Mouse (Mus musculus) liver, adult 2 months (tissue): Measurements from ENCODE around the gene Kif1bp.

Source experiments
- CTCF ChIP-seq: fragments of 200-500 bp; IDR thresholded peaks from 2 replicates; pipeline ENCODE4 v1.5.1; 2011; ENCODE audit warnings: low read depth, low read length, control low read depth
- POLR2A ChIP-seq: fragments of 200-500 bp; IDR thresholded peaks from 2 replicates; pipeline ENCODE4 v1.6.1; 2011; ENCODE audit warnings: low read length, control low read depth; ENCODE audit not compliant: insufficient read depth; ENCODE audit errors: extremely low read depth

GRCm38 (mm10) chr10:62501951-62502350 is 76.3 kb downstream of the Kif1bp start:
- no peak for TF ChIP-seq CTCF
- TF ChIP-seq POLR2A: no peak
